Mouse (Mus musculus): ENCODE data around the gene Otud4. TPM values are rescaled to one million over a fixed set of nuclear protein-coding genes. Genes with fewer than 3 reads are reported as not detected.

Otud4 gene
- 6.6 and 7.9 TPM in 2 replicates for polyA plus RNA-seq (2015; fragmentation: Nextera tagmentation; extraction: Ambion mirVana)

DNA sequence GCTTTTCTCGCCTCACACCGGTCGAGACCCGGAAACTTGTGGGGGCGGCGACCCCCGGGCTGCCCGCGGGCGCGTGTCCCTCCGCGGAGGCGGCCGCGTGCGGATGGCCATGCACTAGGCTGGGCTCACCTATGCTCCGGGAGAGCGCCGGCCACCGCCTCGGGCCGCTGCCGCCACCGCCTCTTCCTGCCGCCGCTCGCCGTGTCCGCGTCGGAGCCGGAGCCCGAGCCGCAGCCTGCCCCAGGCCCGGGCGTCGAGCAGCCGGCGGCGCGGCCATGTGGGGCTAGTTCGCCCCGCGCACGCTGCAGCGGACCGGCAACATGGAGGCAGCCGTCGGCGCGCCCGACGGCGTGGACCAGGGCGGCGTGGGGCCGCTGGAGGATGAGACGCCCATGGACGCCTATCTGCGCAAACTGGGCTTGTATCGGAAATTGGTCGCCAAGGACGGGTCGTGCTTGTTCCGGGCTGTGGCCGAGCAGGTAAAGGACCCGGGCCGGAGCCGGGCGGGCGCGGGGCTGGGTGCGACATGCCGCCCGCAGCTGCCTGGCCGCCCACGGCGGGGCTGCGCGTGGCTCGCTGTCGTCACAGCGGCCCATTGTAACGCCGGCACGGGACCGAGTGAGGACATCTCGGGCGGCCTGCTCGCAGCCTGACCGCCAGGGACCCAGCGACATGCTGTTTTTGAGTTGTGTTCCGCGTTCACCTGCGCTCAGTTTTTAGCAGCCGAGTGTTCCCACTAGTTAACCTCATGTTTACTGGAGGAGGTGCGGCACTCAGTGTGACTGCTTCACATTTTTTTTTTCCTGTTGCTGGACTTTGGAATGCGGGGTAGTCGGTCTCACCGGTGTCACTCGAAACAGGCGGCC lies at the start of gene Otud4:
Gene Otud4 (plus strand): TSS at position 33 of the 866 bp plus-strand sequence.

DNA sequence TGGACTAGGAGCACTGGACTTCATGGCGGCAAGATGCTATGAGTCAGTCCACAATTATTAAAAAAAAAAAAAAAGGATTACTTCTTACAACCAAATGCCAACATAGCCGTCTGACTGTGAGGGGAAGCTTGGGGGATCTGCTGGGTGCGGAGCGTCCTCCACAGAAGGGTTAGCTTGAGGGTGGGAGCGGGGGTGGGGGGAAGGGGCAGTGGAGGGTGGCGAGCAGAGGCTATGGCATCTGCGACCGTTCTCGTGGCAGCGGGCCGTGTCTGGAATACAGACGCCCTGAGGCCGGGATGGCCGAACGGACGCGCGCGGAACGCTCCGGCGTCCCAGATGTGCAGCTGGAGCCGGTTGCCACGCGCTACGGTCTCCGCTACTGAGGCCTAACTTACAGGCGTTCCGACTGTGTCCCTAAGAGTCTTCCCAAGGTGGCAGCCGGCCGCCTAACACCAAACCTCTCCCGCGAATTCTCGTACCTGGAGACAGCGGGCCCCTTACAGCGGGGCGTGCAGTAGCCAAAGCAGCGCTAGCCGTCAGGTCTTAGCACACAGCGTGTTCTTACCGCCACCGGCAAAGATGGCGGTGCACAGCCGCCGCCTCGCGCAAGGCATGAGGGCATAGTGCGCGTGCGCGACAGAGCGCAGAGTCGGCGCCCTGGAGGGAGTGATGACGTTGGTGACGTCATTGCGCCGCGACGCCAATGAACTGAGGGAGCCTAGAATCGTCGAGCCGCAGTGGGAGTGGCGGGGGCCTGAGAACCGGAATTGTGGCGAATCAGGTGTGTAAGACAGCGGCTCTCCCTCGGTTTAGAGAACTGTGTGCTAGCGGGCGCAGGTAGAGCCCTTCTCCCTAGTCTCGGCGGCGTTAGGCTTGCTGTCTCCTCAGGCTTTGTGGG lies 71.9 kb downstream of the Otud4 start, which contains the start of the genes Abce1 and Anapc10:
Gene Abce1 (minus strand): TSS at position 677 of the 898 bp plus-strand sequence.
Gene Anapc10 (plus strand): TSS at position 757 of the 898 bp plus-strand sequence.

Other genes with a start within 250 kb of the Otud4 start
- gene Smad1, start 240.1 kb upstream of the Otud4 start, polyA plus RNA-seq (2015; fragmentation: Nextera tagmentation; extraction: Ambion mirVana) = 46.7 and 48.1 TPM in 2 replicates
- 55.0 and 57.9 TPM in 2 replicates for gene Abce1, start 72.1 kb downstream of the Otud4 start, polyA plus RNA-seq (2015; fragmentation: Nextera tagmentation; extraction: Ambion mirVana)
- 40.2 and 44.5 TPM in 2 replicates for gene Anapc10, start 72.2 kb downstream of the Otud4 start, polyA plus RNA-seq (2015; fragmentation: Nextera tagmentation; extraction: Ambion mirVana)